Mouse (Mus musculus): ENCODE results near the gene Suclg2. TPM values are rescaled to one million over a fixed set of nuclear protein-coding genes. Genes with fewer than 3 reads are reported as not detected.

The Suclg2 gene
- 63.3 and 63.4 TPM in 2 replicates for polyA plus RNA-seq (2016; fragmentation: Nextera tagmentation; extraction: Ambion mirVana)

DNA sequence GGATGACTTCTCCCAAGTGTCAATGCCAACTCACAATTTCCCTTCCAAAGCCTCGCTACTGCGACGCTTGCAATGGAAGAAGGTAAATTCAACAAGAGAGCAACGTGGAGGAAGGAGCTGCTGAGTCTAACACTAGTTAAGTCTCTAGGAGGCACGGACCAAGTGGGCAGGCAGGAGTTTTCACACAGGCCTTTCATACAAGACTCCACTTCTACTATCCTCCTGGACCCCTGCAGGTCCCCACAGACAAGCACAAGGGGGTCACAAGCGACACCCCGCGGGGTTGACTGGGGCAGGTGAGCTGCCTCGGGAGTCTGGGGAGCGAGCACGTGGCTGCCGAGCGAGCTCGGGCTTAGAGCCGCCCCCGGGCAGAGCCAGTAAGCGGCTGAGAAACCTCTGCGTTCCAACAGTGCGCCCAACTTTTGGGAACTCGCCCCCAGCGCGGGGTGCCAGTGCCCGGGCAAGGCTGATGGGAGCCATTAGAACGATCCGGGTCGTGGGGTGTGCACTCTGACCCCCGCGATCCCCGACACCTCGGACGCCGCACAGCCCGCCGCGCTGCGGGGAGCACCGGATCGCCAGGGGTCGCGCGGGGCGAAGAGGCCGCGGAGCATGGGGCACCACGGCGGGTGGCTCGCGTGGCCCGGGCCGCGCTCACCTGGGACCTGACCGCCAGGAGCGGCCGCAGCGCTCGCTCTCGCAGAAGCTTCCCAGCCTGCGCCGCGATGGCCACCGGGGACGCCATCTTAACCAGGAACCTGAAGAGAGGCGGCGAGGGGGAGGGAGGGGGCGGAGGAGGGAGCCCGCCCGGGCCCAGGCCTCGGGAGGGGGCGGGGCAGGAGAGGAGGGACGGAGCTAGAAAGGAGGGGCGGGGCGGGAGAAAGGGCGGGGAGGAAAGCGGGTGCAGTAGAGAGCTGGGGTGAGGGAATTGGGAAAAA is at the start of gene Suclg2:
Gene Suclg2 (minus strand): TSS at position 770 of the 938 bp plus-strand sequence.
- Histone ChIP-seq H3K9me3 (no peaks in the 10 kb centered on the region), H3K27me3 (ENCODE audit: poor library complexity, severe bottlenecking) (no peaks in the 10 kb centered on the region), H3K4me3 (peak within 1 kb of the TSS; percentile 89), H3K4me1 (peaks cover 33% of the 10 kb centered on the region), H3K27ac (peak within 1 kb of the TSS; percentile 99), H3K36me3 (replicated peaks) (no peaks in the 10 kb centered on the region)
- WGBS, result under 1% methylated on average over 66 of the region's 74 CpGs
- DNase-seq (ENCODE audit: extremely low spot score, low spot score), result peak; percentile 89

- Histone ChIP-seq H3K4me1 (no peaks in the 10 kb centered on the region), H3K27me3 (ENCODE audit: poor library complexity, severe bottlenecking) (no peaks in the 10 kb centered on the region), H3K4me3 (no peak overlapping the region), H3K9me3 (no peaks in the 10 kb centered on the region), H3K27ac (no peak overlapping the region), H3K36me3 (replicated peaks) (no peaks in the 10 kb centered on the region)
- no peak for DNase-seq (ENCODE audit: extremely low spot score, low spot score)
- WGBS, result 68% methylated on average over 4 of the region's 4 CpGs
These were observed 48.0 kb upstream of the Suclg2 start for GRCm38 (mm10) chr6:95766566-95766965.

GRCm38 (mm10) chr6:95759558-95760172 is 41.1 kb upstream of the Suclg2 start:
- Histone ChIP-seq H3K36me3 (replicated peaks) (no peaks in the 10 kb centered on the region), H3K4me3 (no peak overlapping the region), H3K27me3 (ENCODE audit: poor library complexity, severe bottlenecking) (no peaks in the 10 kb centered on the region), H3K4me1 (no peaks in the 10 kb centered on the region), H3K27ac (no peak overlapping the region), H3K9me3 (no peaks in the 10 kb centered on the region)
- no peak for DNase-seq (ENCODE audit: extremely low spot score, low spot score)
- WGBS, result 89% methylated on average over 10 of the region's 10 CpGs

- WGBS, result 86% methylated on average over 4 of the region's 4 CpGs
- no peak for DNase-seq (ENCODE audit: extremely low spot score, low spot score)
- no peak overlapping the region for H3K27ac ChIP-seq
- no peaks in the 10 kb centered on the region for H3K9me3 ChIP-seq
- no peaks in the 10 kb centered on the region for H3K36me3 ChIP-seq (replicated peaks)
- H3K27me3 ChIP-seq (ENCODE audit: poor library complexity, severe bottlenecking), result no peaks in the 10 kb centered on the region
- H3K4me3 ChIP-seq, result no peak overlapping the region
- no peaks in the 10 kb centered on the region for H3K4me1 ChIP-seq
These were observed 23.8 kb upstream of the Suclg2 start for GRCm38 (mm10) chr6:95742378-95742777.

DNA sequence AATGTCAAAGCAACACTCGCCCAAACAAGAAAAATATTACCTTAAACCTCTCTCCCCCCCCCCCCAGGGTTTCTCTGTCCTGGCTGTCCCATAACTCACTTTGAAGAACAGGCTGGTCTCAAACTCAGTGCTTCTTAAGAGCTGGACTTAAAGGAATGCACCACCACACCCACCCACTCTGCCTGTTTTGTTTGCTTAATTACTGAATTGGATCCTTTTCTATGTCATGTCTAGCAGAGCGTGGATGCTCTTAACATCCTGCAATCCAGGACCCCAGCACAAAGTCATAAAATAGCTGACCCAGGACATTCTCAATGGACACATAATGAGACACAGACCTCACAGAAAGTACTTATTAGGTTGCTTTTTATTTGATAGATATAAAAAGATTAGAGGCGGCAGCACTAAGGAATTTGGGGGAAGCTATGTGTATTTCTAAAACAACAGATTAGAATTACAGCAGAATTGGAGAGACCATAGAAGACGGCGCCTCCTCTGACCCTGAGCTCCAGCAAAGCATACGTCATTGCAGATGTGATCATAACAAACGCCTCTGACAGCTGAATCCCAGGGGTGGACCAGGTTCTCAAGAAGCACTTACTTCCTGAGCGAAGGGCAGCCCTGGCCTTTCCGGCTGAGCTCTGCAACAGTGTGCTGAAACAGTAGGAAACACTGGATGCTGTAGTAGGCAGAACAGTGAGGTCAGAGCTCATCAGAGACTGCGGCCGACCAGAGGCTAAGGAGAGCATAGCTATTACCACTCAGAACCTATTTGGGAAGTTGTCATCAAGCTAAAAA is 13.2 kb upstream of the Suclg2 start:
- H3K4me3 ChIP-seq, result no peak overlapping the region

DNA sequence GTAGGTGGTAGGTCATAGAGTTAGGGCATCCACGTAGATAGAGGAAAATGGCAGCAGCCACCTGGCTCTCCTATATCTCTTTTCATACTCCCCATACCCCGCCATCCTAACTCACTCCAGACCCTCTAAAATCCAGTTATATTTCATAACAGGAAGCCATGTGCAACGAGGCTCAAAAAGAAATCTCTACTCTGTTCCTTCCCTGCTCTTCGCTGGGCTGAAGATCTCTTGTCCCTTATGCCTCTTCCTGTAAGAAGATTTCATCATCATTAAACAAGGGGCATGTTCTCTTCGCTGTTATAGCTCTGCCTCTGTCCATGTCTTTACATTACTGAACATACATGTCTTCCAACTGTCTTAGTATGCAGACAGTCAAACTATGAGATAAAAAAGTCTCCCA is 10.8 kb upstream of the Suclg2 start:
- 90% methylated on average over 5 of the region's 5 CpGs for WGBS
- H3K9me3 ChIP-seq, result no peaks in the 10 kb centered on the region

More for the DNA sequence above, 13.2 kb upstream of the Suclg2 start:
- no peak for DNase-seq (ENCODE audit: extremely low spot score, low spot score)
- Histone ChIP-seq H3K27ac (no peak overlapping the region), H3K36me3 (replicated peaks) (no peaks in the 10 kb centered on the region), H3K4me1 (peaks cover 11% of the 10 kb centered on the region), H3K27me3 (ENCODE audit: poor library complexity, severe bottlenecking) (no peaks in the 10 kb centered on the region), H3K9me3 (no peaks in the 10 kb centered on the region)
- 66% methylated on average over 11 of the region's 11 CpGs for WGBS

GRCm38 (mm10) chr6:95725281-95725680 is 6.7 kb upstream of the Suclg2 start:
- H3K36me3 ChIP-seq (replicated peaks), result no peaks in the 10 kb centered on the region
- 80% methylated on average over 6 of the region's 6 CpGs for WGBS
- H3K27ac ChIP-seq, result no peak overlapping the region
- peaks cover 4% of the 10 kb centered on the region for H3K4me1 ChIP-seq
- DNase-seq (ENCODE audit: extremely low spot score, low spot score), result no peak
- H3K27me3 ChIP-seq (ENCODE audit: poor library complexity, severe bottlenecking), result no peaks in the 10 kb centered on the region
- no peak overlapping the region for H3K4me3 ChIP-seq
- H3K9me3 ChIP-seq, result no peaks in the 10 kb centered on the region

More for the DNA sequence above, 10.8 kb upstream of the Suclg2 start:
- H3K4me1 ChIP-seq, result peaks cover 15% of the 10 kb centered on the region
- no peak for DNase-seq (ENCODE audit: extremely low spot score, low spot score)
- no peaks in the 10 kb centered on the region for H3K27me3 ChIP-seq (ENCODE audit: poor library complexity, severe bottlenecking)
- H3K4me3 ChIP-seq, result no peak overlapping the region
- no peaks in the 10 kb centered on the region for H3K36me3 ChIP-seq (replicated peaks)
- no peak overlapping the region for H3K27ac ChIP-seq

DNA sequence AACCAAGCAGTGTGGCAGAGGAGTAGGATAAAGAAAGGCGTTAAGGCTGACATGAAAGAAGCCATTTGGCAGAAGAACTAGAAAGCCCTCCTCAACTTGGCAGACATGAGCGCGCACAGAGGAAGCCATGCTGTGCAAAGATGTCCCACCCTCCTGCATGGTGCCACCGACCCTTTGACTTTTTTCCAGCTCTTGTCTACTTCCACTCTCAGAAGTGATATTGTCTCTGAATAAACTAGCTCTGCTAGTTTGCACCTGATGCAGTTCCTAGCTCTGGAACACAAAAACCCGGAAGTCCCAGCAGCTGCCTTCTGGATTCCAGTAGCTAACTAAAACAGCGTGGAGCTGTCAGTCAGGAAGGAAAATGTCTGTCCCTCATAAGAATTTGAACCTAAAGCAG is 4.8 kb upstream of the Suclg2 start:
- Histone ChIP-seq H3K36me3 (replicated peaks) (no peaks in the 10 kb centered on the region), H3K27me3 (ENCODE audit: poor library complexity, severe bottlenecking) (no peaks in the 10 kb centered on the region), H3K27ac (no peak overlapping the region), H3K9me3 (no peaks in the 10 kb centered on the region), H3K4me3 (no peak overlapping the region), H3K4me1 (peaks cover 13% of the 10 kb centered on the region)
- no peak for DNase-seq (ENCODE audit: extremely low spot score, low spot score)
- 85% methylated on average over 6 of the region's 6 CpGs for WGBS

DNA sequence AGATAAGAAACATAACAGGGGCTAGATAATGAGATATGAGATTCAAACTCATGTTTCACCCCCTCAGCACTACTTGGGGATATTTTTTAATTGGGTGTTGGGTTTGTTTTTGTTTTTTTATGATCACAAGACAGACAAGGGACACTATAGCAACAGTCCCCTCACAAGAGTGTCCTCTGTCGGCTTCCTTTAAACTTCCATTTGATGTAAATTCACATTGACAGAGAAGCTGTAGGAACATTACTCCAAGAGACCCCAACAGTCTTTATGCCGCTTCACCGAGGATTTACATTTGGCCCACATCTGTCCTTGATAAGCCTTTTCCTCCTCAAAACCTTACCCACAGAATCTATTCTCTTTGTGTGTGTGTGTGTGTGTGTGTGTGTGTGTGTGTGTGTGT is 1.2 kb upstream of the Suclg2 start:
- Histone ChIP-seq H3K27me3 (ENCODE audit: poor library complexity, severe bottlenecking) (no peaks in the 10 kb centered on the region), H3K36me3 (replicated peaks) (no peaks in the 10 kb centered on the region), H3K27ac (no peak overlapping the region), H3K4me1 (peaks cover 26% of the 10 kb centered on the region), H3K9me3 (no peaks in the 10 kb centered on the region), H3K4me3 (no peak overlapping the region)
- 83% methylated on average over 3 of the region's 3 CpGs for WGBS
- no peak for DNase-seq (ENCODE audit: extremely low spot score, low spot score)

- WGBS, result no CpG with 5 or more reads among the region's 1 CpGs
These were observed 351 bp upstream of the Suclg2 start for GRCm38 (mm10) chr6:95718969-95719333.

GRCm38 (mm10) chr6:95717071-95717470 is 1.5 kb downstream of the Suclg2 start:
- WGBS, result 82% methylated on average over 3 of the region's 3 CpGs
- DNase-seq (ENCODE audit: extremely low spot score, low spot score), result no peak
- no peaks in the 10 kb centered on the region for H3K36me3 ChIP-seq (replicated peaks)
- H3K4me1 ChIP-seq, result peaks cover 45% of the 10 kb centered on the region
- H3K27me3 ChIP-seq (ENCODE audit: poor library complexity, severe bottlenecking), result no peaks in the 10 kb centered on the region
- no peak overlapping the region for H3K4me3 ChIP-seq
- no peak overlapping the region for H3K27ac ChIP-seq
- no peaks in the 10 kb centered on the region for H3K9me3 ChIP-seq

More at GRCm38 (mm10) chr6:95718969-95719333, 351 bp upstream of the Suclg2 start:
- H3K27me3 ChIP-seq (ENCODE audit: poor library complexity, severe bottlenecking), result no peaks in the 10 kb centered on the region
- no peak for DNase-seq (ENCODE audit: extremely low spot score, low spot score)
- peaks cover 26% of the 10 kb centered on the region for H3K4me1 ChIP-seq
- peak overlapping the region; percentile 89 for H3K4me3 ChIP-seq
- H3K36me3 ChIP-seq (replicated peaks), result no peaks in the 10 kb centered on the region
- H3K27ac ChIP-seq, result peak overlapping the region; percentile 99
- H3K9me3 ChIP-seq, result no peaks in the 10 kb centered on the region

DNA sequence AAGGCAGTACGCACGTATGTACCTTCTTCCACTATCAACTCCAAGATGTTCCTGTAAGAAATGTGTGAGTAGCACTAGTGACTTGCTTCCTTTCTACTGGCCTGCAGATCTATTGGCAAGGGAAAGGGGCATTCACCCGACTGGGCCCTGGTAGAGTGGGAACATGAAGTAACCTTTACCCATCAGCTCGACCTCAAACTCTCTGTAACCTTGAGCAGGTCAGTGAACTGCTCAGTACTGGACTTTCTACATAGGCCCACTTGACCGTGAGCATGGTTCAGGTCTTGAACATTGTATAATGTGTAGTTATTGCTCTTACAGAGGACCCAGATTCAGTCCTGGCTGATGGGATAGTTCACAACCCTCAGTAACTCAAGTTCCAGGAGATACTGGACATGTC is 2.1 kb downstream of the Suclg2 start:
- H3K4me3 ChIP-seq, result no peak overlapping the region
- H3K9me3 ChIP-seq, result no peaks in the 10 kb centered on the region
- WGBS, result 91% methylated on average over 5 of the region's 5 CpGs
- H3K36me3 ChIP-seq (replicated peaks), result no peaks in the 10 kb centered on the region
- H3K27me3 ChIP-seq (ENCODE audit: poor library complexity, severe bottlenecking), result no peaks in the 10 kb centered on the region
- H3K27ac ChIP-seq, result no peak overlapping the region
- DNase-seq (ENCODE audit: extremely low spot score, low spot score), result no peak
- peaks cover 45% of the 10 kb centered on the region for H3K4me1 ChIP-seq
